Mouse (Mus musculus) embryo, embryonic 10 days (tissue): Measurements from ENCODE around the gene 1700001K19Rik.
"Not testable (repeated sequence)": the region's sequence is repeated elsewhere in the genome, so short reads cannot be mapped to it uniquely, and the experiment has no call there.

Source experiments
- DNase-seq: peaks from one replicate; pipeline ENCODE4 v3.0.0-alpha.2; 2015; ENCODE audit warnings: low spot score

Gene 1700001K19Rik

GRCm38 (mm10) chr12:110696173-110696974 lies 14.0 kb upstream of the 1700001K19Rik start:
- DNase-seq: peak; percentile 96

GRCm38 (mm10) chr12:110695676-110696171 lies 13.3 kb upstream of the 1700001K19Rik start:
- peak; percentile 72 for DNase-seq

- DNase-seq: not testable (repeated sequence)
Observed at GRCm38 (mm10) chr12:110693378-110693777, 11.0 kb upstream of the 1700001K19Rik start.

DNA sequence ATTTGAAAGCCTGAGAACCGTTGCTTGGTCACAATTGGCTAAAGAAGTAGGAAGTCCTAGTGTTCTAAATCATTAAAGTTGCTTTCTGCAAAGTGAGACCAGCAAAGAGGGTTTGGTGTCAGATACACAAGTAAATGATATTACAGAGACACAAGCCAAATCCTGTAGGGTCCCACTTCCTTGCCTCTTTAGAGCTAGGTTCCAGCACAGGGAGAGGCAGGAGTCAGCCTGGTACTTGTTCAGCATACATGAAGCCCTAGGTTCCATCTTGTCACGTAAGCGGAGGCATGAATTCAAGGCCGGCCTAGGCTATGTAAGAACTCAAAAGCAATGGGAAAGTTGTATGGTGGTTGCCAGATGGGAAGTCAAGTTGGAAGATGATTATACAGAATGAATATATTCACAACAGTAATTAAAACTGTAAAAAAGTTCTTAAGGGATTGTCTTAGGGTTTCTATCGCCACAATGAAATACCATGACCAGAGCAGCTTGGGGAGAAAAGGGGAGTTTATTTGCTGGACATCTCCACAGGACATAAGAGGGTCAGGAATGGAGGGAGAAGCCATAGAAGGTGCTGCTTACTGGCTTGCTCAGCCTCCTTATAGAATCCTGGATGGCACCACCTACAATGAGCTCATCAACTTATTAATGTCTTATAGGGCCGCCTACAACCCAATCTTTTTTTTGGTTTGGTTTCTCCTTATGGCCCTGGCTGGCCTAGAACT lies 7.7 kb upstream of the 1700001K19Rik start:
- no peak for DNase-seq

- not testable (repeated sequence) for DNase-seq
Observed at GRCm38 (mm10) chr12:110688921-110689320, 6.5 kb upstream of the 1700001K19Rik start.

- no peak for DNase-seq
Observed at GRCm38 (mm10) chr12:110687894-110688734, 5.7 kb upstream of the 1700001K19Rik start.

DNA sequence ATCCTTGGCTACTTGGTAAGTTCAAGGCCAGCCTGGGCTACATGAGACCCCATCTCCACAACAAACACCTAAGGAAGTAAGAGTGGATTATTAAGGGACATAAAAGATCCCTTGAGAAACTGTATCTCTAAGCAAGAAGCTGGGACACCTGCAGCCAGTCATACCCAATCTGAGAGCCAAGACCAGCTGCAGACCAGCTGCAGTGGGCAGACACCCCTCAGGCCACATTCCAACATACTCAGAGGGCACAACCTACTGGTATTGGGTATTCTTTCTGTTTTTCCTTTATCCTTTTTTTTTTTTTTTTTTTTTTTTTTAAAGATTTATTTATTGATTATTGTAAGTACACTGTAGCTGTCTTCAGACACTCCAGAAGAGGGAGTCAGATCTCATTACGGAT lies 1.2 kb upstream of the 1700001K19Rik start:
- no peak for DNase-seq

DNA sequence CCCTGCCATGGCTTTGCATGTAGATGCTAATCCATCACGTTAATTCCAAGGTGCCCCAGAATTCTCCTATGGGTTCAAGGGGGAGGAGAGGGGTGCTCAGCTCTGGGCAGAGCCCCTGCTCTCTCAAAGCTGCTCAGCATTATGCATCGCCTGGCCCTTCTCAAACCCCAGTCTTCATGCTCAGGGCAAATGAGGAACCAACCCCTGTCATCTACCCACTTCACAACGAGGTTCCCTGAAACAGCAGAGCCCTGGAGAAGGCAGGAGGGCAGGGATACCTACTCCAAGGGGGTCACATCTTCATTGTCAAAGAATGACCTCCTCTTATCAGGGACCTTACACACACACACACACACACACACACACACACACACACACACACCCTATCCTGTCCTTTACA lies 541 bp downstream of the 1700001K19Rik start:
- no peak for DNase-seq

GRCm38 (mm10) chr12:110681191-110681590 lies 1.2 kb downstream of the 1700001K19Rik start:
- DNase-seq: no peak

DNA sequence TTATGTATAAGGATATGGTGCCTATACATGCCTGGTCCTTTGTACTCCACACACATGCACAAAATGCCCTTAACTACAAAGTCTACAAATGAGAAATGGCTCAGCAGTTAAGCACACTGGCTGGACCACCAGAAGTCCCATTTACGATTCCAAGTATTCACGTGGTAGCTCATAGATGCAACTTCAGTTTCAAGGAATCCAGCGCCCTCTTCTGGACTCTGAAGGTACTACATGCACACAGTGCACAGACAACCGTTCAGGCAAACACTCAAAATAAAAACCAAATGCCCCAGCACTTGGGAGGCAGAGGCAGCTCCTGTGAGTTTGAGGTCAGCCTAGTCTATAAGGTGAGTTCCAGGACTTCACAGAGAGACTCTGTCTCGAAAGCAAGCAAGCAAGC lies 8.2 kb downstream of the 1700001K19Rik start:
- DNase-seq: peak; percentile 33

DNA sequence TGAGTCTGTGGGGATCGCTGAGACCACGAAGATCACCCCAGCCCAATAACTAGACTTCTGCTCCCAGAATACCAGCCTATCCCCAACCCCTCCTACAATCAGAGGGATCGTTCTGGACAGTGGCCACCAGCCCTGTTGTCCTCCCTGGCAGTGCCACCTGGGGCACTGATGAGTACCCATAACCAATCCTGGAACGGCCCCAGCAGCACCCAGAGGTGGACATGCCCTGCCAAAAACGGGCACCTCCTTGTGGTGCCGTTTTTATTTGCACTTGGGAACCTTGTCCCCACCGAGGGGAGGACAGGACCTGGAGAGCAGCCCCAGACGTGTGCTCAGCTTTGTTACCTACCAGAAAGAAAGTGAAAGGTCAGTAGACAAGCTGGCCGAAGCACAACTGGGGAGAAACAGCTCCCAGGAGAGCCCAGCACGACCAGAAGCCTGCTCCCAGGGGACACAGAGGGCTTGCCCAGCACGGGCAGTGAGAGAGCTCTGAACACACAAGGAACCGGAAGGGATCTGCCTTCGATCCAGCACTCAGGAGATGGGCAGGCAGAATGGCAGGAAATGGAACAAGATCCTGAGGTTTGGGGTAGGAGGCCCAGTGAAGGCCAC lies 14.8 kb downstream of the 1700001K19Rik start:
- no peak for DNase-seq

- DNase-seq: no peak
Observed at GRCm38 (mm10) chr12:110661746-110662145, 20.7 kb downstream of the 1700001K19Rik start.

DNA sequence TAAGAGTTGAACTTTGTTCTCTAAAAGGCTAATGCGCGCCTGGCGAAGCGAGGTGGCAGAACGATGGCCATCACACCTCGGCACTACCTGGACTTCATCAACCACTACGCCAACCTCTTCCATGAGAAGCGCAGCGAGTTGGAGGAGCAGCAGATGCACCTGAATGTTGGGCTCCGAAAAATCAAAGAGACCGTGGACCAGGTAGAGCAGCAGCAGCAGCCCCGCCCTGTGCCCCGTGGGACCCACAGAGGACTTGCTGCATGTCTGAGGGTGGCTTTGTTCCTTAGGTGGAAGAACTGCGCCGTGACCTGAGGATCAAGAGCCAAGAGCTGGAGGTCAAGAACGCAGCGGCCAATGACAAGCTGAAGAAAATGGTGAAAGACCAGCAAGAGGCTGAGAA lies 31.0 kb downstream of the 1700001K19Rik start:
- no peak for DNase-seq

DNA sequence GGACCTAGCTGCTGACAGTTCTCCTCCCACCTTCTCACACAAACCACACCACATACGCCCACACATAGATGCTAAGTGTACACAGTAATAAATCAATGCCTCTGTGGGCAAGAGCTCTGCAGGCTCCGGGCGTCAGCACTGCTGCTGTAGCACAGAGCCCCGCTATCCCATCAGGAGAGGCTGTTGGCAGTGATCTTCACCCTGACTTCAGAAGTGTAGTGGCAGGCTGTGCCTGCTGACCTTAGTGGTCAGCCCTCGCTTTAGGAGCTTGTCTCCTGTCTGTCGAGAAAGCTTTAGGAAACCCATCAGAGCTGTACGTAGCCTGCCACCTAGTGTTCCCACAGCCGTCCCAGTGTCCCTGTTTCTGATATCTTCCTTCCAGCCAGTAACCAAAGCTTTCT lies 32.2 kb downstream of the 1700001K19Rik start:
- no peak for DNase-seq

DNA sequence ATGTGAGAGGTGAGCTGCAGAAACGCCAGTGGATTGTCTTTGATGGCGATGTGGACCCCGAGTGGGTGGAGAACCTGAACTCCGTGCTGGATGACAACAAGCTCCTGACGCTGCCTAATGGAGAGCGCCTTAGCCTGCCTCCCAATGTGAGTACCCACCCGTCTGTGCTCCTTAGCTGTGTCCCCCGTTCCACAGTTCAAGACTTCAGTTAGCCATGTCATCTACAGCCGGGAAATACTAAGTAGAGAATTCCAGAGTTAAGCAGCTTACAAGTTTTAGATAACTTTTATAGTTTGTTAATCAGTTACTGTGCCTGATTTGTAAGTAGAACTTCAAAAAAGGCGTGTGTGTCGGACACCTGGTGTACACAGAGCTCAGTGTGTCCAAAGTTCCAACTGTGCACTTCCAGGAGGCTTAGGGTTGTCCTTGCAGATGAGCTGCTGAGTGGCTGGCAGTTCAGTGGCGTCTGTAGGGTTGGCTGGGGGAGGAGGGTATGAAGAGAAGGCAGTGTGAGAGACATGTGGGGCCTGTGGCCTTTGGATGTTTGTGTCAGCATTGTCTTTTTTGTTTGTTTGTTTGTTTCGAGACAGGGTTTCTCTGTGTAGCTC lies 44.8 kb downstream of the 1700001K19Rik start:
- DNase-seq: no peak

- DNase-seq: no peak
Observed at GRCm38 (mm10) chr12:110636293-110636692, 46.1 kb downstream of the 1700001K19Rik start.

- DNase-seq: no peak
Observed at GRCm38 (mm10) chr12:110630056-110630455, 52.4 kb downstream of the 1700001K19Rik start.
